Mouse (Mus musculus) CH12.LX (cell line): ENCODE results near the gene Slc30a1.

Experiments
- CTCF ChIP-seq, 2 experiments: IDR thresholded peaks in 1 of 2; conservative IDR thresholded peaks in 1 of 2; 2 replicates each; pipeline ENCODE4 v1.5.1; 2011 to 2012; ENCODE audit warnings: low read depth in 2 of 2, low read length in 2 of 2, improper control_type of control experiment in 1 of 2, inconsistent platforms in 1 of 2, mild to moderate bottlenecking in 1 of 2, moderate library complexity in 1 of 2
- EP300 ChIP-seq: IDR thresholded peaks from 2 replicates; pipeline ENCODE4 v1.6.1; 2011; ENCODE audit warnings: low read length, improper control_type of control experiment
- GABPA ChIP-seq: IDR thresholded peaks from 2 replicates; pipeline ENCODE4 v1.6.1; 2012; ENCODE audit warnings: low read depth, low read length, improper control_type of control experiment, inconsistent platforms; ENCODE audit not compliant: insufficient replicate concordance
- MAFK ChIP-seq: IDR thresholded peaks from 2 replicates; pipeline ENCODE4 v1.6.1; 2011; ENCODE audit warnings: low read length, improper control_type of control experiment; ENCODE audit not compliant: insufficient replicate concordance
- MAX ChIP-seq: IDR thresholded peaks from 2 replicates; pipeline ENCODE4 v1.6.1; 2011; ENCODE audit warnings: low read length, improper control_type of control experiment
- MEF2A ChIP-seq: IDR thresholded peaks from 2 replicates; pipeline ENCODE4 v1.6.1; 2014; ENCODE audit warnings: low read depth, mild to moderate bottlenecking, inconsistent platforms, low read length, improper control_type of control experiment, borderline replicate concordance
- POLR2A ChIP-seq: IDR thresholded peaks from 2 replicates; pipeline ENCODE4 v1.6.1; 2011; ENCODE audit warnings: low read depth, mild to moderate bottlenecking, improper control_type of control experiment, low read length
- POLR2AphosphoS2 ChIP-seq: IDR thresholded peaks from 2 replicates; pipeline ENCODE4 v1.6.1; 2011; ENCODE audit warnings: low read depth, low read length, improper control_type of control experiment
- TCF12 ChIP-seq: IDR thresholded peaks from 2 replicates; pipeline ENCODE4 v1.6.1; 2014; ENCODE audit warnings: low read depth, mild to moderate bottlenecking, inconsistent platforms, low read length, improper control_type of control experiment
- USF1 ChIP-seq: IDR thresholded peaks from 2 replicates; pipeline ENCODE4 v1.6.1; 2014; ENCODE audit warnings: low read depth, mild to moderate bottlenecking, inconsistent platforms, low read length, improper control_type of control experiment
- ZC3H11A ChIP-seq: IDR thresholded peaks from 2 replicates; pipeline ENCODE4 v1.6.1; 2012; ENCODE audit warnings: low read depth, mild to moderate bottlenecking, inconsistent platforms, low read length, improper control_type of control experiment
- ZKSCAN1 ChIP-seq: IDR thresholded peaks from 2 replicates; pipeline ENCODE4 v1.6.1; 2012; ENCODE audit warnings: low read depth, inconsistent platforms, low read length, improper control_type of control experiment, borderline replicate concordance

GRCm38 (mm10) chr1:191921701-191922100 lies 15.1 kb downstream of the Slc30a1 start:
- TF ChIP-seq EP300 (no peak), POLR2A (no peak), CTCF (conservative IDR thresholded peaks at IDR 0.05 in 1 of 2, IDR thresholded peaks at IDR 0.05 in 1 of 2; ENCODE audit: low read depth in 2 of 2, low read length in 2 of 2) (no peak), ZKSCAN1 (no peak), GABPA (no peak), TCF12 (no peak), ZC3H11A (no peak), MEF2A (no peak), MAX (no peak), POLR2AphosphoS2 (no peak), USF1 (no peak), MAFK (no peak)
